Mouse (Mus musculus): ENCODE results near the gene Prss54.

- TF ChIP-seq CTCF (IDR thresholded peaks at IDR 0.05) (no peak), EP300 (IDR thresholded peaks at IDR 0.05) (no peak)
Measured at GRCm38 (mm10) chr8:95516928-95517327, 59.2 kb downstream of the Prss54 start.
